Mouse (Mus musculus) CH12.LX (cell line): ENCODE measurements at regions not wholly inside any gene's neighbourhood (a gene's known extent, or its start where the extent isn't known, plus 50 kb on each side); places are given as distances from the start of the nearest gene placed in this dataset.

Source experiments
- DNase-seq: peaks from one replicate; pipeline ENCODE4 v3.0.0-alpha.2; 2013; ENCODE audit errors: extremely low read depth
- H3K27ac ChIP-seq: 2 replicates; pipeline ENCODE4 v1.5.1; 2012; ENCODE audit warnings: low read depth, mild to moderate bottlenecking, control low read depth, moderate library complexity; ENCODE audit not compliant: insufficient read depth
- H3K27me3 ChIP-seq: replicated peaks from 2 replicates; pipeline ENCODE3; 2012; ENCODE audit warnings: inconsistent platforms
- H3K36me3 ChIP-seq, 2 experiments: replicated peaks in 1 of 2; 2 replicates each; pipeline versions ENCODE3 to v1.6.1; 2012; ENCODE audit warnings: inconsistent platforms in 1 of 2, low read length in 1 of 2, mild to moderate bottlenecking in 1 of 2, mixed read lengths in 1 of 2, moderate library complexity in 1 of 2; ENCODE audit not compliant: control insufficient read depth in 1 of 2, insufficient read depth in 1 of 2
- H3K4me1 ChIP-seq, 2 experiments: 2 replicates each; pipeline ENCODE4 v1.6.1; 2012; ENCODE audit warnings: inconsistent platforms in 1 of 2, moderate library complexity in 1 of 2; ENCODE audit not compliant: insufficient read depth in 2 of 2, control insufficient read depth in 1 of 2
- H3K4me2 ChIP-seq: 2 replicates; pipeline ENCODE4 v1.6.1; 2012; ENCODE audit warnings: low read depth, mild to moderate bottlenecking, control low read depth; ENCODE audit not compliant: poor library complexity, insufficient read depth, severe bottlenecking
- H3K4me3 ChIP-seq, 3 experiments: fragments of 150-350 bp in 1 of 3; sonication (generic) in 1 of 3; replicated peaks in 1 of 3; 2 replicates each; pipeline versions ENCODE3 to v1.5.1; 2011 to 2012; ENCODE audit warnings: low read depth in 2 of 3, low read length in 2 of 3, mild to moderate bottlenecking in 2 of 3, moderate library complexity in 2 of 3, control low read depth in 1 of 3, improper control_type of control experiment in 1 of 3, inconsistent platforms in 1 of 3, mixed read lengths in 1 of 3; ENCODE audit not compliant: poor library complexity in 1 of 3
- H3K79me2 ChIP-seq: replicated peaks from 2 replicates; pipeline ENCODE4 v1.6.1; 2012; ENCODE audit warnings: mild to moderate bottlenecking, moderate library complexity; ENCODE audit not compliant: control insufficient read depth, poor library complexity, insufficient read depth, severe bottlenecking; ENCODE audit errors: extremely low read depth
- H3K9ac ChIP-seq: 2 replicates; pipeline ENCODE4 v1.6.1; 2012; ENCODE audit warnings: low read depth, mild to moderate bottlenecking, control low read depth, moderate library complexity; ENCODE audit not compliant: insufficient read depth
- H3K9me3 ChIP-seq: replicated peaks from 2 replicates; pipeline ENCODE3; 2012; ENCODE audit warnings: low read length, inconsistent platforms, mixed read lengths
- CHD2 ChIP-seq: IDR thresholded peaks from 2 replicates; pipeline ENCODE4 v1.6.1; 2011; ENCODE audit warnings: low read length, improper control_type of control experiment
- E2F4 ChIP-seq: IDR thresholded peaks from 2 replicates; pipeline ENCODE4 v1.6.1; 2011; ENCODE audit warnings: low read depth, low read length, improper control_type of control experiment; ENCODE audit not compliant: insufficient replicate concordance
- ELF1 ChIP-seq: IDR thresholded peaks from 2 replicates; pipeline ENCODE4 v1.6.1; 2014; ENCODE audit warnings: low read depth, mild to moderate bottlenecking, inconsistent platforms, low read length, improper control_type of control experiment
- ETS1 ChIP-seq: conservative IDR thresholded peaks from 2 replicates; pipeline ENCODE4 v1.6.1; 2012; ENCODE audit warnings: low read depth, mild to moderate bottlenecking, inconsistent platforms, low read length, improper control_type of control experiment, moderate library complexity
- MAFK ChIP-seq: IDR thresholded peaks from 2 replicates; pipeline ENCODE4 v1.6.1; 2011; ENCODE audit warnings: low read length, improper control_type of control experiment; ENCODE audit not compliant: insufficient replicate concordance
- MEF2A ChIP-seq: IDR thresholded peaks from 2 replicates; pipeline ENCODE4 v1.6.1; 2014; ENCODE audit warnings: low read depth, mild to moderate bottlenecking, inconsistent platforms, low read length, improper control_type of control experiment, borderline replicate concordance
- NELFE ChIP-seq: IDR thresholded peaks from 2 replicates; pipeline ENCODE4 v1.6.1; 2011; ENCODE audit warnings: low read depth, low read length, improper control_type of control experiment
- SIN3A ChIP-seq: IDR thresholded peaks from 2 replicates; pipeline ENCODE4 v1.6.1; 2012; ENCODE audit warnings: low read length, improper control_type of control experiment, inconsistent platforms
- TCF12 ChIP-seq: IDR thresholded peaks from 2 replicates; pipeline ENCODE4 v1.6.1; 2014; ENCODE audit warnings: low read depth, mild to moderate bottlenecking, inconsistent platforms, low read length, improper control_type of control experiment
- UBTF ChIP-seq: IDR thresholded peaks from 2 replicates; pipeline ENCODE4 v1.6.1; 2012; ENCODE audit warnings: low read depth, mild to moderate bottlenecking, inconsistent platforms, low read length, improper control_type of control experiment, moderate library complexity
- USF2 ChIP-seq: conservative IDR thresholded peaks from 2 replicates; pipeline ENCODE4 v1.6.1; 2011; ENCODE audit warnings: low read depth, low read length, improper control_type of control experiment
- ZC3H11A ChIP-seq: IDR thresholded peaks from 2 replicates; pipeline ENCODE4 v1.6.1; 2012; ENCODE audit warnings: low read depth, mild to moderate bottlenecking, inconsistent platforms, low read length, improper control_type of control experiment
- ZKSCAN1 ChIP-seq: IDR thresholded peaks from 2 replicates; pipeline ENCODE4 v1.6.1; 2012; ENCODE audit warnings: low read depth, inconsistent platforms, low read length, improper control_type of control experiment, borderline replicate concordance
- dilution Hi-C: fragments of 300-500 bp; cut with MboI; formaldehyde crosslinking; loops from 2 replicates; pipeline ENCODE4 v1.14.3; 2020; ENCODE audit warnings: low sequenced_read_pairs; ENCODE audit not compliant: extremely low pct_unique_long_range_greater_than_20kb, extremely low pct_ligation_motif_present
- in situ Hi-C: fragments of 300-500 bp; cut with MboI; formaldehyde crosslinking; loops from 3 replicates; pipeline ENCODE4 v1.14.3; 2019; ENCODE audit warnings: low sequenced_read_pairs, low pct_ligation_motif_present, low pct_unique_long_range_greater_than_20kb, mixed read lengths

DNA sequence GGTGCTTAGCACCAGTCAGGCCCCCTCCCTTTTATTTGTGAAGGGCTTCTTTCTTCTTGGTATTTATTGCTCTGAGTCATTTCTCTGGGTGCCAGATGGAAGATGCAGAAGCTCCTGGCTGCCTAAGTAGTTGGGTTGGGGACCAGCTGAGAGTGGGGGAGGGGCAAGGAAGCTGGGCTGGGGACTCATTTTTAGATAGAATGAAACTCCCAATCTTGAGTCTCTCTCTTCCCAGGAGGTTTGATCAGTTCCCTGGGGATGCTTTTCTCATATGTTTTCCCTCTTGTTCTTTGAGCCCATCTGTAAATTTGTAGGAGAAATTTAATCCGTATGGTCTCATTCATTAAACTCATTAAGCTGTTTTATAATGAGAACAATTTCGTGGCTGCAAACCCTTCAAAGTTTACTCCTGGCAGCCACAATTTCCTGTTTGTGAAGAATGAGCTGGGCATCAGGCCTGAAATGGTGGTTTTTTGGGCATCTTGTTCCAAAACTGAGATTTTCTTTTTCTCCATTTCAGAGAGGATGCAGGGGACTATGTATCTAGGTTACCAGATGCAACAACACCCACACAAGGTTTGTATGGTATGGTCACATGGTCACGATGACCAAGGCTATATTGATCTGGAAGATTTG lies 98.9 kb upstream of the Slit3 start:
- TF ChIP-seq E2F4 (no peak), ETS1 (0 out of 2 replicates have a peak, but pooled peaks have one; percentile 18), CHD2 (peak; percentile 59), ZC3H11A (no peak)
- Histone ChIP-seq H3K9me3 (peaks cover 6% of the 10 kb centered on the region), H3K4me2 (no peak overlapping the region), H3K4me1 (peaks cover 0 to 10% of the 10 kb centered on the region in 2 experiments; a peak in 2 of 4 replicates), H3K4me3 (no peak overlapping the region), H3K9ac (no peak overlapping the region), H3K36me3 (no peaks in the 10 kb centered on the region), H3K79me2 (no peaks in the 10 kb centered on the region), H3K27ac (no peak overlapping the region), H3K27me3 (no peaks in the 10 kb centered on the region)
- dilution Hi-C loops: no loop called here
- DNase-seq: no peak
- in situ Hi-C loops: no loop called here

DNA sequence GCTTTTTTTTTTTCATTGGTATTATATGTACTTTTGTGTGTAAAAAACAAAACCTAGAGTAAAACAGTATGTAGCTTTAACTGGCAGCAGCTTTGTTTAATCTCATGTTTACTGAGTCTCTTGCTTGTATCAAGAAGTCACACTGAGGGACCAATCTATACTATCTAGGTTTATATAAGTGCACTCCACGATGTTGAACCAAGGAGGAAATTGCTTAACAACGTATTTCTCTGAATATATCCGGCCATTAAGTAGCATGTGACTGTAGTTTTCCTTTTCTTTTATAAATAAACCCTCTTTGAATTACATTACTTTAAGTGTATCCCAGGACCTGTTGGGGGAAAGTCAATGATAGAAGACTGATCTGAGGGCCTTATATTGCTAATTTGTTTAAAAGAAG lies 104.0 kb upstream of the Slit3 start:
- H3K4me1 ChIP-seq: peaks cover 8 to 23% of the 10 kb centered on the region in 2 experiments; a peak in 3 of 4 replicates
- dilution Hi-C loops (no loop called here), in situ Hi-C loops (no loop called here)
- H3K36me3 ChIP-seq: no peaks in the 10 kb centered on the region
- no peak overlapping the region for H3K4me2 ChIP-seq
- no peak overlapping the region for H3K9ac ChIP-seq
- H3K79me2 ChIP-seq: no peaks in the 10 kb centered on the region
- DNase-seq: no peak
- H3K27ac ChIP-seq: no peak overlapping the region
- no peaks in the 10 kb centered on the region for H3K27me3 ChIP-seq
- H3K9me3 ChIP-seq: peaks cover 6% of the 10 kb centered on the region
- no peak for TF ChIP-seq MEF2A
- no peak for TF ChIP-seq SIN3A
- TF ChIP-seq NELFE: no peak
- no peak for TF ChIP-seq UBTF
- no peak for TF ChIP-seq ZC3H11A
- TF ChIP-seq TCF12: no peak
- TF ChIP-seq ZKSCAN1: no peak
- TF ChIP-seq USF2: no peak
- no peak for TF ChIP-seq MAFK
- TF ChIP-seq ELF1: no peak
- TF ChIP-seq, all 38 proteins: peak for 0
- H3K4me3 ChIP-seq: no peak overlapping the region
